Mouse (Mus musculus): Measurements from ENCODE around the gene Ctbp1. TPM values are rescaled to one million over a fixed set of nuclear protein-coding genes. Genes with fewer than 3 reads are reported as not detected.

The Ctbp1 gene
- polyA plus RNA-seq, 1 experiment from 2014 or later: 324 TPM

DNA sequence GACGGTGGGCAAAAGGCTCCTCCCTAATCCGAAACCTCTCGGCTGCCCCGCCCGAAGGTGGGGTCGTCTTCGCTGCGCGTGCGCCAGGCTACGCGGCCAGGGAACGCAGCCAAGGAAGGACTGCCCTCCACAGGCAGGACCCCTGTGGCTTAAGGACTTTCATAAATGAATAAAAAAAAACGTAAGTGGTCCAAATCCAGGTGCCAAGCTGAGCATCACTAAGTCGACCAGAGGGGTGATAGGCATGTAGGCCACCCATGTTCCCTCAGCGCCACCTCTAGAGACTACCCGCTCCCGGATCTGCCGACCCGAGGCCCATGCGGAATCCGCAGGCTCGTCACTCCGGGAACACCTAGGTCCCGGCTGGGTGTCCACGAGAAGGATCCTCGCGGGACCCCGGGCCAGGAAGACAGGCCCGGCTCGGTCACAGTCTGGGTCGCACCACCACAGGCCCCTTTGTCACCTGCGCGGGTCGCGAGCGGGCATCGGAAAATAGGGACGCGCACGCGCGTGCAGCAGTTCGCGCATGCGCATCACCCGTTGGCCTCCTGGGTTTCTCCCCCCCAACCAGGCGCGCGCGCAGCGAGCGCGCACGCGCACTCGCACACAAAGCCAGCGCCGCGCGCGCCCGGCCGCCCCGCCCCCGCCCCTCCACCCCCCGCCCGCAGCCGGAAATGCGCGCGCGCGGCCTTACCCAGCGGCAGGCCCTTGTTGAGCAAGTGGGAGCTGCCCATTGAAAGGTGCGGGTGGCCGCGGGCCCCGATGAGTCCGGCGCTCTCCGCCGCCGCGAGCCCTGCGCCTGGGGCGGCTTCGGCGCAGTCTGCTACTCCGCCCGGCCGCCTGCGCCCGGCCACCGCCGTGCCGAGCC, 475 bp downstream of the Ctbp1 start:
- H3K9ac ChIP-seq: peak overlapping the region; percentile 95
- H3K27me3 ChIP-seq: no peaks in the 10 kb centered on the region
- WGBS: under 1% methylated on average over 96 of the region's 97 CpGs

DNA sequence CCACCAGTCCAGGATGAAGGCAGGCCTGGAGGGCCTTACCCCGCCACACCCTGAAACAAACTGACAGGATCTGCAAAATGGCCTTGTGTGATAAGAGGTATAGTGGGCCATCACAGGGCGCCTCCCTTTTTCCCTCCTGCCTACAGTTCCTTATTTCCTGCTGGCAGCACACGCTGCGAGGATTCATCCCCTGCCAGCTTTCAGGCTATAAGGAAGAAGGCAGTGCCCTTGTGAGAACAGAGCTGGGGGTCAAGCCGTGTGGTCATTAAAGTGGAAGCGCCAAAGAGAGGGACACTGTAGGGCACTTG, 1.1 kb downstream of the Ctbp1 start:
- WGBS: 11% methylated on average over 6 of the region's 6 CpGs
- Histone ChIP-seq H3K4me3 (replicated peaks) (peak overlapping the region; percentile 63), H3K27me3 (no peaks in the 10 kb centered on the region), H3K9me3 (replicated peaks) (no peaks in the 10 kb centered on the region), H3K4me2 (peak overlapping the region; percentile 82), H3K36me3 (peaks cover 28% of the 10 kb centered on the region), H3K27ac (peak overlapping the region; percentile 98), H3K4me1 (peaks cover 31% of the 10 kb centered on the region), H3K9ac (peak overlapping the region; percentile 95)
- ATAC-seq (replicated peaks; ENCODE audit: low FRiP score): peak; percentile 16; the same call in 1 of the 2 replicates

More for the DNA sequence above, 475 bp downstream of the Ctbp1 start:
- H3K36me3 ChIP-seq: peaks cover 23% of the 10 kb centered on the region
- H3K4me1 ChIP-seq: peaks cover 31% of the 10 kb centered on the region
- H3K4me2 ChIP-seq: peak overlapping the region; percentile 82
- peak overlapping the region; percentile 63 for H3K4me3 ChIP-seq (replicated peaks)
- H3K27ac ChIP-seq: peak overlapping the region; percentile 98
- peak; percentile 71 for ATAC-seq (replicated peaks; ENCODE audit: low FRiP score)
- H3K9me3 ChIP-seq (replicated peaks): no peaks in the 10 kb centered on the region

DNA sequence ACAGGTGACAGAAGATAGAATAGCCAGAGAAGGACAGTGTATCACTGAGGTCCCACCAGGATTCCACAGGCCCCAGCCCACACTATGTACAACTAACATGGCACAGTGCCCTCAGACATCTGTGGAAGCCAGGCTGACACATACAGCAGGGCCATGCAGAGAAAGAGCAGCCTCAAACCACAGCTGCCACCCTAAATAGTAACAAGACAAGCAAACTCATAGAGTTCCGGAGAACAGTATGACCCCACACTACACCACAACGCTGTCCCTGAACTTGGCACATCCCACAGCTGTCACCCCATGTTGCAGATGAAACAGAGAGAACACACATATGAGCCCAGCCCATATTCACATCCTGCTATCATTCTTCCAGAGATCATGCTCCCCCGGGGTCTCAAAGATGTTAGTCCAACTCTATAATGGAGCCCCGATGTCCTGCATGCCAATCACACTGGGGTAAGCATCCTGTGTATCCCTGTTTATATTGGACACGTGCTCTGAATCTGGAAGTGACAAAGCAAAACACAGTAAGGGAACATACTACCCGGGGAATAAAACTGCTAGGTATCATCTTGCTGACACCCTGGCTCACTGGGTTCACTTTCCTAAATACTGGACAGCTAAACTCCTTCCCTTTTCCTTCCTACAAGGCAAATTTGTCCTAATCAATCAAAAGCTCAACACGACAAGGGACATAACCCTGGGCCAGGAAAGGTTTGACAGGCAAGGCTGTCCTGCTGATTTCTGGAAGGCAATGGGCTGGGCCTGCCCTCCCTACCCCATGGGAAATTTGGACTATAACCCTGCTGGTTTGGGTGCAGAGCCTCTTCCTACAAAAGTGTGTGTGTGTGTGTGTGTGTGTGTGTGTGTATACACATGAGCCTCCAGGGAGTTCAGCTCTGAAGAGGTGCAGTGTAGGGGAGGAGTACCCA, 1.7 kb downstream of the Ctbp1 start:
- H3K9me3 ChIP-seq (replicated peaks): no peaks in the 10 kb centered on the region
- 62% methylated on average over 7 of the region's 7 CpGs for WGBS
- H3K9ac ChIP-seq: peak overlapping the region; percentile 95
- H3K4me2 ChIP-seq: peak overlapping the region; percentile 82
- H3K4me1 ChIP-seq: peaks cover 31% of the 10 kb centered on the region
- no peaks in the 10 kb centered on the region for H3K27me3 ChIP-seq
- ATAC-seq (replicated peaks; ENCODE audit: low FRiP score): no peak
- H3K4me3 ChIP-seq (replicated peaks): peak overlapping the region; percentile 63
- peaks cover 35% of the 10 kb centered on the region for H3K36me3 ChIP-seq
- H3K27ac ChIP-seq: peak overlapping the region; percentile 98

DNA sequence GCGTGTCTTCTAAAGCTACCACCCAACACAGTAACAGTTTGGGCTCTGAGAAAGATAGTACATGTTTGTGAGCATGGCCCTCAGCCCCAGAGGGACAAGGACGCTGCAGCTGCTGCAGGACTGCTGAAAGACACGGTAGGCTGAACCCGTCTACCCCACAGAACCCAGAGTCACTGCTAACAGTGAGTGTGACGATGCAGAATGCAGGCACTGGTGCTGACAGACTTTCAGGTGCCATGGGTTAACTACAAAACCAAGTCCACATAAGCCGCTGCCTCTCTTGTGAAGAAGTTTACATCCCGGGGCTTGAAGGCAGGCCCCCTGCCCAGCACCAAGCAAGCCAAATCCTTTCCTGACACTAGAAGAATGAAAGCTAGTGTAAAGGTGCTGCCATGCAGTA, 2.6 kb downstream of the Ctbp1 start:
- H3K27me3 ChIP-seq: no peaks in the 10 kb centered on the region
- peaks cover 31% of the 10 kb centered on the region for H3K4me1 ChIP-seq
- peak overlapping the region; percentile 15; the same call in 1 of the 2 replicates for H3K9ac ChIP-seq
- no peak for ATAC-seq (replicated peaks; ENCODE audit: low FRiP score)
- no peaks in the 10 kb centered on the region for H3K9me3 ChIP-seq (replicated peaks)
- WGBS: 82% methylated on average over 7 of the region's 7 CpGs
- peaks cover 44% of the 10 kb centered on the region for H3K36me3 ChIP-seq
- H3K4me3 ChIP-seq (replicated peaks): 0 out of 2 replicates have a peak overlapping the region, but pooled peaks have one; percentile 63
- no peak overlapping the region for H3K4me2 ChIP-seq
- no peak overlapping the region for H3K27ac ChIP-seq

DNA sequence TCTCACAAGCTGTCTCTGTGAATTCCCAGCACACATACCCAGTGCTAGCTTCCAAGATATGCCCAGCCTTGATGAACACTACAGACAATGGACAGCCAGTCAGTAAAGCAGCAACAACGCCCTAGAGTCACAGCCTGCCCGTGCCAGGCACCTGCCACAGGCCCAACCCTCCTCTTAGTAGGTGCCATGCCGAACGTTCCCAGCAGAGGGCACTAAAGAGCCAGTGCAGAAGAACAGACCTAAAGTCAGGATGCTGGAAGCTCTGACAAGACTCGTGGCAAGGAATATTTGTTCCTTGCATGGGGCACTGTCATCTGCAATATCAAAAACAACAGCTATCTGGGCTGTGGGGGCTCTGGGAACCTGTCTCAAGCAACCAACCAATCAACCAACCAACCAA, 4.2 kb downstream of the Ctbp1 start:
- H3K9me3 ChIP-seq (replicated peaks): no peaks in the 10 kb centered on the region
- H3K4me1 ChIP-seq: peaks cover 28% of the 10 kb centered on the region
- peaks cover 60% of the 10 kb centered on the region for H3K36me3 ChIP-seq
- H3K4me2 ChIP-seq: no peak overlapping the region
- H3K27me3 ChIP-seq: no peaks in the 10 kb centered on the region
- ATAC-seq (replicated peaks; ENCODE audit: low FRiP score): no peak
- no peak overlapping the region for H3K4me3 ChIP-seq (replicated peaks)
- H3K9ac ChIP-seq: no peak overlapping the region
- WGBS: 13% methylated on average over 5 of the region's 5 CpGs
- H3K27ac ChIP-seq: no peak overlapping the region

DNA sequence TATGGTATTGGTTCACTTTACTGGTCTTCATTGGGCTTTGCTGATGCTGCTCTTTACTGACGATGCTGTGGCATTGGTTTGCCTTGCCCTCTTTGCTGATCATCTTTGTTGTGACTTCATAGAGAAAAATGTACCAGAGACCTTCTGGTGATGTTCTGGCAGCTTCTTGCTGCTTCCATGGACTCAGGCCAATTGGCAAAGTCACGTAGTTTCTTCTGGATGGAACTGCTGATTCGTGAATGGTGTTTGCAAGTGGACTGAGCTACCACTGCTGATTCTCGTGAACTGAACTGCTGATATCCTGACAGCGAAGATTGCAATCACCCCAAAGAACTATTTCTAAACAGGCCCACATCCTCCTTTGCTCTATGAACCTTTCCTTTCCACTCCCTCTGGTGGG, 20.4 kb downstream of the Ctbp1 start:
- ATAC-seq (replicated peaks; ENCODE audit: low FRiP score): no peak
- Histone ChIP-seq H3K4me3 (replicated peaks) (no peak overlapping the region), H3K9ac (no peak overlapping the region), H3K36me3 (peaks cover 100% of the 10 kb centered on the region), H3K4me1 (no peaks in the 10 kb centered on the region), H3K27me3 (no peaks in the 10 kb centered on the region), H3K27ac (no peak overlapping the region), H3K4me2 (no peak overlapping the region), H3K9me3 (replicated peaks) (0 out of 2 replicates have a peak, but pooled peaks cover 4% of the 10 kb centered on the region)
- WGBS: 93% methylated on average over 5 of the region's 5 CpGs

DNA sequence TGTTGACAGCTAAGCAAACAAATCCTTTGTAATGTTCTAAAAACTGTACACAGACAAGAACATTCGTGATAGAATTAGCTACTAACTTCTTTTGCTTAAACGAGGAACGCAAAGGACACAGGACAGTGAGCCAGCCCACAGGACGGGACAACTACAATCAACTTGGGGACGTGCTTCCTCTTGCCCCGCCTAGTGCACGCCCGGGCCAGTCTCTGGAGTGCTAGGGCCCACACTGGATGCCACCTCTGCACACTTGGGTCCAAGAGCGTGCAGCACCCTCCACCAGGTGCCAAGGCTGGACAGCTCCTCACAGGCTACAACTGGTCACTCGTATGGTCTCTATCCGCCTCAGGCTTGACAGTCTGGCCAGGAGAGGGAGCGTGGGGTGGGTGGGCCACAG, 26.6 kb downstream of the Ctbp1 start:
- no peak overlapping the region for H3K4me3 ChIP-seq (replicated peaks)
- 86% methylated on average over 12 of the region's 12 CpGs for WGBS
- peaks cover 12% of the 10 kb centered on the region for H3K4me1 ChIP-seq
- H3K27ac ChIP-seq: no peak overlapping the region
- no peaks in the 10 kb centered on the region for H3K9me3 ChIP-seq (replicated peaks)
- no peaks in the 10 kb centered on the region for H3K27me3 ChIP-seq
- no peak for ATAC-seq (replicated peaks; ENCODE audit: low FRiP score)
- peaks cover 93% of the 10 kb centered on the region for H3K36me3 ChIP-seq
- no peak overlapping the region for H3K9ac ChIP-seq
- no peak overlapping the region for H3K4me2 ChIP-seq

DNA sequence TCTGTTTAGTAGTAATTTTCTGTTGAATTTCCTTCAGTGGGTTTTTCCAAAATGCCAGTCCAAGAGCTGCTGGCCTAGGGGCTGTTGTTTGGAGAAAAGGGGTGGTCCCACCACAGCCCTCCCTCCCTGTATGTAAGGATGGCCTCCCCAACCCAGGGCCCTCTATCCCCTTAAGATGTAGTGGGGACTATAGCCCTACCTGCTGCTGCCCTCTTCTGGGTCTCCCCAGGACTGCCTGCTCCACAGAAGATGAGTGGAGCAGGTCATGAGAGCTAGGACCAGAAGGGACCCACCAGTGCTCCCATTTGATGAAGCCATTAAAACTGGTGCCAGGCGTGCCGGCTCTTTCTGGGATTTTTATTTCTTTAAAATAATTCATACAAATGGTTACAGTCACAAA, 27.4 kb downstream of the Ctbp1 start:
- Histone ChIP-seq H3K4me1 (peaks cover 12% of the 10 kb centered on the region), H3K9ac (no peak overlapping the region), H3K4me3 (replicated peaks) (no peak overlapping the region), H3K36me3 (peaks cover 92% of the 10 kb centered on the region), H3K27ac (no peak overlapping the region), H3K9me3 (replicated peaks) (no peaks in the 10 kb centered on the region), H3K4me2 (no peak overlapping the region), H3K27me3 (no peaks in the 10 kb centered on the region)
- WGBS: 85% methylated on average over 2 of the region's 2 CpGs
- ATAC-seq (replicated peaks; ENCODE audit: low FRiP score): no peak

DNA sequence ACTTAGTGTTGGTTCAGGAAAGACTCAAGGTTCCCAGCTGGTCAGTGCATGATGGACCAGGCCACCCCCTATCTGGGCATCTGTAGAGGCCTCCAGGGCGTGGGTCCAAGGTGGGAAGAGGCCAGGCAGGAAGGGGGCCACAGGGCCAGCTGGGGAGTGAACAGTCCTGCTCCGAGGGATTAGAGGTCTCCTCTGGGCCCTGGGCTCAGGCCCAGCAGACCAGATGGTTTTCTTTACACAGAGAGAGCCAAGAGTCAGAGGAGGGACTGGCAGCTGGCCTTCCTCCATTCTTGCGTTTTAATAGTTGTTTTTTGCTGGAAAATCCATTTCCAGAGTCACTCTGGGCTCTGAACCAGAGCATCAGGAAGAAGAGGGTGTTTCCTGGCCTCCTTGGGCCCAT, 29.1 kb downstream of the Ctbp1 start:
- H3K9ac ChIP-seq: no peak overlapping the region
- peak; percentile 46; the same call in 1 of the 2 replicates for ATAC-seq (replicated peaks; ENCODE audit: low FRiP score)
- no peaks in the 10 kb centered on the region for H3K9me3 ChIP-seq (replicated peaks)
- no peak overlapping the region for H3K4me2 ChIP-seq
- H3K27me3 ChIP-seq: no peaks in the 10 kb centered on the region
- peaks cover 12% of the 10 kb centered on the region for H3K4me1 ChIP-seq
- WGBS: 42% methylated on average over 3 of the region's 3 CpGs
- H3K27ac ChIP-seq: peak overlapping the region; percentile 56
- H3K4me3 ChIP-seq (replicated peaks): no peak overlapping the region
- H3K36me3 ChIP-seq: peaks cover 87% of the 10 kb centered on the region

DNA sequence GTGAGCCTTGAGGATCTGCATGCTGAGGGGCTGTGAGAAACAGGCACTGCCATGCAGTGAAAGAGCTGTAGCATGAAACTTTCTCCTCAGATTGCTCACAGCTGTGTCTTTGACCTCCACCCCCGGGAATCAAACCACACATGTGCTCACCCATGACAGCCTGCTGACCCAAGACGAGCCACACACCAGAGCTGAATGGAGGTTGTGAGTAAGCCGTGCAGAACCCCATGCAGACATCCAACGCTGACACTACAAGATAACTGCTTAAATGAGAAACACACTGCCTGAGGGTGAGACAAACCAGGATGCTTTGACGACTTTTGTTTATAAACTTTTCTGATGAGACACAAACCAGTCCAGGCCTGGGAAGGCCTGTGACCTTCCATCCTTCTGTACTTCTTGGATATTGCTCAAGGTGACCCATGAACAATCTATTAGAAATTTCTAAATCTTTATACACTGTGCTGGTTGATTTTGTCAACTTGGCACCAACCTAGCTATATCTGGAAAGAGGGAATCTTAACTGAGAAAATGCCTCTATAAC, 30.3 kb downstream of the Ctbp1 start:
- Histone ChIP-seq H3K27me3 (no peaks in the 10 kb centered on the region), H3K4me2 (no peak overlapping the region), H3K4me3 (replicated peaks) (no peak overlapping the region), H3K36me3 (peaks cover 75% of the 10 kb centered on the region), H3K9me3 (replicated peaks) (no peaks in the 10 kb centered on the region), H3K27ac (no peak overlapping the region), H3K4me1 (peaks cover 12% of the 10 kb centered on the region), H3K9ac (no peak overlapping the region)
- no peak for ATAC-seq (replicated peaks; ENCODE audit: low FRiP score)
- WGBS: 41% methylated on average over 5 of the region's 5 CpGs

DNA sequence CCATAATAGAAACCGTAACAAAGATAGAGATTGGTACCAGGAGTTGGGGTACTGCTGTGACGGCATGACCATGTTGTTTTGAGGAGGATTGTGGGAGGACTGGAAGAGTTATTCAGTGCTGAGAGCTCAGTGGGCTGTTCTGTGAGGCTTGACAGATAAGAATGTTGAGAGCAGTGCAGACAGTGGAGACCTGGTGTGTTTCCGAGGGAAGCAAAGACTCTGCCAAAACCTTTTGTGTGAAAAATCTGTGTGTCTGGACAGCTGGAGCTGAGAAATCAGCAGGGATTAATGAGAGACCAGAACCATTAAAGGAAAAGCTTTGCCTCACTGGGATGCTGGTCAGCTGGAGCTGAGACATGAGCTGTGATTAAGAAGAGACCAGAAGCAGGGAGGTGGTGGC, 34.9 kb downstream of the Ctbp1 start:
- H3K27ac ChIP-seq: 0 out of 2 replicates have a peak overlapping the region, but pooled peaks have one; percentile 0
- peaks cover 15% of the 10 kb centered on the region for H3K4me1 ChIP-seq
- H3K9ac ChIP-seq: no peak overlapping the region
- 62% methylated on average over 3 of the region's 3 CpGs for WGBS
- peaks cover 33% of the 10 kb centered on the region for H3K36me3 ChIP-seq
- no peak overlapping the region for H3K4me2 ChIP-seq
- H3K4me3 ChIP-seq (replicated peaks): no peak overlapping the region
- no peaks in the 10 kb centered on the region for H3K9me3 ChIP-seq (replicated peaks)
- H3K27me3 ChIP-seq: no peaks in the 10 kb centered on the region
- no peak for ATAC-seq (replicated peaks; ENCODE audit: low FRiP score)
